Mouse (Mus musculus): ENCODE data around the gene Fam53b. TPM values are rescaled to one million over a fixed set of nuclear protein-coding genes. Genes with fewer than 3 reads are reported as not detected.

The Fam53b gene
- total and polyA plus RNA-seq, 2 experiments from 2014 or later, result 9.4 to 17.3 TPM

- no peak overlapping the region for H3K9ac ChIP-seq (replicated peaks; ENCODE audit: low read length, poor library complexity, severe bottlenecking)
- ATAC-seq (ENCODE audit: low FRiP score), result no peak
- TF ChIP-seq CTCF (IDR thresholded peaks at IDR 0.05), result no peak
- WGBS, result 85% methylated on average over 3 of the region's 3 CpGs
- no peaks in the 10 kb centered on the region for H3K9me3 ChIP-seq (ENCODE audit: low read length)
- no peak overlapping the region for H3K4me3 ChIP-seq (ENCODE audit: low read depth, low read length)
- no peaks in the 10 kb centered on the region for H3K36me3 ChIP-seq (ENCODE audit: insufficient read depth, low read length)
- H3K4me2 ChIP-seq (ENCODE audit: low read depth, low read length, poor library complexity, severe bottlenecking), result no peak overlapping the region
- H3K27me3 ChIP-seq (ENCODE audit: insufficient read depth, low read length), result no peaks in the 10 kb centered on the region
- H3K4me1 ChIP-seq (ENCODE audit: insufficient read depth, low read length), result no peaks in the 10 kb centered on the region
- no peak for DNase-seq (ENCODE audit: low spot score)
- H3K27ac ChIP-seq (ENCODE audit: low read depth, low read length), result no peak overlapping the region
These were observed 131.3 kb downstream of the Fam53b start for GRCm38 (mm10) chr7:132682336-132682735.

- H3K36me3 ChIP-seq (ENCODE audit: insufficient read depth, low read length), result no peaks in the 10 kb centered on the region
- no peaks in the 10 kb centered on the region for H3K9me3 ChIP-seq (ENCODE audit: low read length)
- H3K27me3 ChIP-seq (ENCODE audit: insufficient read depth, low read length), result no peaks in the 10 kb centered on the region
- ATAC-seq (ENCODE audit: low FRiP score) (no peak), DNase-seq (ENCODE audit: low spot score) (no peak)
- no peak overlapping the region for H3K9ac ChIP-seq (replicated peaks; ENCODE audit: low read length, poor library complexity, severe bottlenecking)
- no peak for TF ChIP-seq CTCF (IDR thresholded peaks at IDR 0.05)
- no peaks in the 10 kb centered on the region for H3K4me1 ChIP-seq (ENCODE audit: insufficient read depth, low read length)
- H3K27ac ChIP-seq (ENCODE audit: low read depth, low read length), result no peak overlapping the region
- H3K4me3 ChIP-seq (ENCODE audit: low read depth, low read length), result no peak overlapping the region
- 80% methylated on average over 1 of the region's 1 CpGs for WGBS
- H3K4me2 ChIP-seq (ENCODE audit: low read depth, low read length, poor library complexity, severe bottlenecking), result no peak overlapping the region
These were observed 131.9 kb downstream of the Fam53b start for GRCm38 (mm10) chr7:132681831-132682230.

GRCm38 (mm10) chr7:132681296-132681695 is 132.4 kb downstream of the Fam53b start:
- Histone ChIP-seq H3K4me1 (ENCODE audit: insufficient read depth, low read length) (no peaks in the 10 kb centered on the region), H3K36me3 (ENCODE audit: insufficient read depth, low read length) (no peaks in the 10 kb centered on the region), H3K4me2 (ENCODE audit: low read depth, low read length, poor library complexity, severe bottlenecking) (no peak overlapping the region), H3K9me3 (ENCODE audit: low read length) (no peaks in the 10 kb centered on the region), H3K27me3 (ENCODE audit: insufficient read depth, low read length) (no peaks in the 10 kb centered on the region), H3K27ac (ENCODE audit: low read depth, low read length) (no peak overlapping the region), H3K9ac (replicated peaks; ENCODE audit: low read length, poor library complexity, severe bottlenecking) (no peak overlapping the region), H3K4me3 (ENCODE audit: low read depth, low read length) (no peak overlapping the region)
- no peak for TF ChIP-seq CTCF (IDR thresholded peaks at IDR 0.05)
- DNase-seq (ENCODE audit: low spot score), result peak; percentile 36
- WGBS, result 82% methylated on average over 11 of the region's 11 CpGs
- no peak for ATAC-seq (ENCODE audit: low FRiP score)

DNA sequence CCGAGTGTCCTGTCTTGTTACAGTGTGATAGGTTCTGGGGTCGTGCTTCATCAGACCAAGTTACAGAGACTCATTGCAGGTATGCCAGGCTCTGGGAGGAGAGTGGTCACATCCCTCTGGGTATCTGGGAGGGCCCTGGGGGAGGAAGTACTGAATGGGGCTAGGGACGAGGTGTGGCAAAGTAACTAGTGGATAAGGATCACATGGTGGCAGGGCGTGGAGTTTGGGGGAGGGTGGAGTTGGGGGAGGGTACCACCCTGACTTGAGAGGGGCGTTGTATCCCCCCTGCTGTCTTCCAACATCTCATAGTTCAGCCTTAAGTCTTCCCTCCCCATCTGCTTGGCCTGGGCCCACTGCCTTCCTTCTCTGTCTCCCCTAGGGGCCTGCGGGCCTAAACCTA is 134.1 kb downstream of the Fam53b start:
- H3K27ac ChIP-seq (ENCODE audit: low read depth, low read length), result no peak overlapping the region
- H3K36me3 ChIP-seq (ENCODE audit: insufficient read depth, low read length), result no peaks in the 10 kb centered on the region
- no peaks in the 10 kb centered on the region for H3K4me1 ChIP-seq (ENCODE audit: insufficient read depth, low read length)
- no peaks in the 10 kb centered on the region for H3K27me3 ChIP-seq (ENCODE audit: insufficient read depth, low read length)
- TF ChIP-seq CTCF (IDR thresholded peaks at IDR 0.05), result no peak
- H3K9me3 ChIP-seq (ENCODE audit: low read length), result no peaks in the 10 kb centered on the region
- 78% methylated on average over 6 of the region's 6 CpGs for WGBS
- ATAC-seq (ENCODE audit: low FRiP score) (no peak), DNase-seq (ENCODE audit: low spot score) (no peak)
- no peak overlapping the region for H3K4me3 ChIP-seq (ENCODE audit: low read depth, low read length)
- H3K9ac ChIP-seq (replicated peaks; ENCODE audit: low read length, poor library complexity, severe bottlenecking), result no peak overlapping the region
- no peak overlapping the region for H3K4me2 ChIP-seq (ENCODE audit: low read depth, low read length, poor library complexity, severe bottlenecking)

GRCm38 (mm10) chr7:132679117-132679516 is 134.6 kb downstream of the Fam53b start:
- 66% methylated on average over 4 of the region's 4 CpGs for WGBS
- peak; percentile 53 for DNase-seq (ENCODE audit: low spot score)
- no peaks in the 10 kb centered on the region for H3K36me3 ChIP-seq (ENCODE audit: insufficient read depth, low read length)
- no peak overlapping the region for H3K4me3 ChIP-seq (ENCODE audit: low read depth, low read length)
- H3K9me3 ChIP-seq (ENCODE audit: low read length), result no peaks in the 10 kb centered on the region
- TF ChIP-seq CTCF (IDR thresholded peaks at IDR 0.05), result no peak
- H3K9ac ChIP-seq (replicated peaks; ENCODE audit: low read length, poor library complexity, severe bottlenecking), result no peak overlapping the region
- no peaks in the 10 kb centered on the region for H3K27me3 ChIP-seq (ENCODE audit: insufficient read depth, low read length)
- no peak overlapping the region for H3K27ac ChIP-seq (ENCODE audit: low read depth, low read length)
- no peak overlapping the region for H3K4me2 ChIP-seq (ENCODE audit: low read depth, low read length, poor library complexity, severe bottlenecking)
- H3K4me1 ChIP-seq (ENCODE audit: insufficient read depth, low read length), result no peaks in the 10 kb centered on the region
- ATAC-seq (ENCODE audit: low FRiP score), result no peak

GRCm38 (mm10) chr7:132675922-132676321 is 137.8 kb downstream of the Fam53b start:
- DNase-seq (ENCODE audit: low spot score) (no peak), ATAC-seq (ENCODE audit: low FRiP score) (no peak)
- H3K9me3 ChIP-seq (ENCODE audit: low read length), result no peaks in the 10 kb centered on the region
- H3K27ac ChIP-seq (ENCODE audit: low read depth, low read length), result no peak overlapping the region
- 90% methylated on average over 2 of the region's 2 CpGs for WGBS
- H3K27me3 ChIP-seq (ENCODE audit: insufficient read depth, low read length), result no peaks in the 10 kb centered on the region
- no peaks in the 10 kb centered on the region for H3K4me1 ChIP-seq (ENCODE audit: insufficient read depth, low read length)
- no peaks in the 10 kb centered on the region for H3K36me3 ChIP-seq (ENCODE audit: insufficient read depth, low read length)
- no peak for TF ChIP-seq CTCF (IDR thresholded peaks at IDR 0.05)
- H3K4me2 ChIP-seq (ENCODE audit: low read depth, low read length, poor library complexity, severe bottlenecking), result no peak overlapping the region
- H3K9ac ChIP-seq (replicated peaks; ENCODE audit: low read length, poor library complexity, severe bottlenecking), result no peak overlapping the region
- no peak overlapping the region for H3K4me3 ChIP-seq (ENCODE audit: low read depth, low read length)
